Mouse (Mus musculus) spleen, postnatal 4 days (tissue): ENCODE measurements at regions not wholly inside any gene's neighbourhood (a gene's known extent, or its start where the extent isn't known, plus 50 kb on each side); places are given as distances from the start of the nearest gene placed in this dataset.

Source experiments
- DNase-seq, 2 experiments: peaks; one replicate each; pipeline ENCODE4 v3.0.0; 2022; ENCODE audit warnings: low spot score in 2 of 2

GRCm38 (mm10) chr9:101401416-101401815 is 149.8 kb upstream of the Ppp2r3a start:
- DNase-seq = no peak

GRCm38 (mm10) chr9:101398858-101399257 is 147.3 kb upstream of the Ppp2r3a start:
- no peak for DNase-seq

- no peak for DNase-seq
These were observed 117.8 kb upstream of the Ppp2r3a start for GRCm38 (mm10) chr9:101369380-101369779.

GRCm38 (mm10) chr9:101356607-101357006 is 105.0 kb upstream of the Ppp2r3a start:
- DNase-seq = no peak

GRCm38 (mm10) chr9:101348771-101349170 is 97.2 kb upstream of the Ppp2r3a start:
- no peak for DNase-seq

- no peak for DNase-seq
These were observed 91.3 kb upstream of the Ppp2r3a start for GRCm38 (mm10) chr9:101342887-101343286.

- no peak for DNase-seq
These were observed 89.3 kb upstream of the Ppp2r3a start for GRCm38 (mm10) chr9:101340796-101341465.

- no peak for DNase-seq
These were observed 77.6 kb upstream of the Ppp2r3a start for GRCm38 (mm10) chr9:101329032-101329824.

- no peak for DNase-seq
These were observed 75.4 kb upstream of the Ppp2r3a start for GRCm38 (mm10) chr9:101326961-101327360.

GRCm38 (mm10) chr9:101314036-101314435 is 62.4 kb upstream of the Ppp2r3a start:
- DNase-seq = peak in 1 of 2 experiments; percentile 68

GRCm38 (mm10) chr9:101306408-101306935 is 54.9 kb upstream of the Ppp2r3a start:
- DNase-seq = no peak

GRCm38 (mm10) chr9:101305730-101306129 is 54.1 kb upstream of the Ppp2r3a start:
- DNase-seq = no peak
